Comparison of ENCODE assay signal across 12 mouse cellular contexts in genomic region chr17:10497781-10498420, GRCm38 (mm10).
A peak's percentile ranks its signal among the peaks of the same experiment; 100 is the strongest.
DNase-seq lines count a peak whose midpoint lies in the region; ATAC-seq and TF ChIP-seq lines count a peak whose summit lies in the region.
"Had no signal": no experiment of that assay in that cellular context is flagged by ENCODE, and none has a peak within 500 bp of the region (broad histone marks: within the 10 kb centered on the region; RNA-seq: fewer than 3 reads in every experiment).

No protein-coding gene starts in this region.

- no peak for TF ChIP-seq EP300 in stomach, postnatal 0 days (optimal IDR thresholded peaks at IDR 0.05)

- H3K27me3 ChIP-seq in heart, embryonic 10.5 days (ENCODE audit: insufficient read depth, poor library complexity, severe bottlenecking): no peaks in the 10 kb centered on the region
- H3K27me3 ChIP-seq in stomach, postnatal 0 days (ENCODE audit: control insufficient read depth, insufficient read depth, low read length): no peaks in the 10 kb centered on the region
- H3K27me3 ChIP-seq: embryonic facial prominence, embryonic 13.5 days; lung, embryonic 15.5 days had no signal

- no peak overlapping the region for H3K4me2 ChIP-seq in stomach, postnatal 0 days (replicated peaks; ENCODE audit: low read depth)
- H3K4me2 ChIP-seq: embryonic facial prominence, embryonic 13.5 days; lung, embryonic 15.5 days had no signal

- no peaks in the 10 kb centered on the region for H3K36me3 ChIP-seq in heart, embryonic 10.5 days
- H3K36me3 ChIP-seq in stomach, postnatal 0 days (ENCODE audit: control insufficient read depth, insufficient read depth, low read length): no peaks in the 10 kb centered on the region
- H3K36me3 ChIP-seq: embryonic facial prominence, embryonic 13.5 days; limb, embryonic 10.5 days; lung, embryonic 15.5 days had no signal

- 41% methylated on average over 4 of the region's 4 CpGs for WGBS in heart, embryonic 10.5 days
- 35% methylated on average over 4 of the region's 4 CpGs for WGBS in stomach, postnatal 0 days

- TF ChIP-seq CTCF in stomach, postnatal 0 days (IDR thresholded peaks at IDR 0.05; ENCODE audit: low read depth): no peak

- peak; percentile 66 to 71 for ATAC-seq in hematopoietic stem cell, adult 5-6 weeks (replicated peaks in 1 of 2; ENCODE audit: insufficient read depth in 1 of 2, low FRiP score in 2 of 2, low TSS enrichment in 1 of 2, low read depth in 1 of 2, poor library complexity in 2 of 2, severe bottlenecking in 2 of 2)
- no peak for ATAC-seq in stomach, postnatal 0 days (ENCODE audit: low FRiP score, low TSS enrichment)
- ATAC-seq: intestine, embryonic 16.5 days had no signal

- intact Hi-C loops in heart, postnatal 10 days (cut with DNase I): loop anchor here (10.0 kb wide), 1 partner anchor 603 kb away; no protein-coding TSS in a partner anchor

- no peak overlapping the region for H3K9ac ChIP-seq in stomach, postnatal 0 days (ENCODE audit: low read length)
- H3K9ac ChIP-seq: embryonic facial prominence, embryonic 13.5 days; lung, embryonic 15.5 days had no signal

- no peaks in the 10 kb centered on the region for H3K9me3 ChIP-seq in heart, embryonic 10.5 days
- H3K9me3 ChIP-seq in stomach, postnatal 0 days (ENCODE audit: control insufficient read depth, low read length): no peaks in the 10 kb centered on the region
- H3K9me3 ChIP-seq: embryonic facial prominence, embryonic 13.5 days; limb, embryonic 10.5 days; lung, embryonic 15.5 days had no signal

- H3K4me1 ChIP-seq in heart, embryonic 10.5 days: peaks cover 52% of the 10 kb centered on the region
- 0 out of 2 replicates have a peak, but pooled peaks cover 2% of the 10 kb centered on the region for H3K4me1 ChIP-seq in stomach, postnatal 0 days (replicated peaks; ENCODE audit: control insufficient read depth, insufficient read depth)

- H3K27ac ChIP-seq in heart, embryonic 10.5 days: peak overlapping the region; percentile 71
- H3K27ac ChIP-seq in stomach, postnatal 0 days (replicated peaks): no peak overlapping the region
- H3K27ac ChIP-seq: embryonic facial prominence, embryonic 13.5 days; limb, embryonic 10.5 days; lung, embryonic 15.5 days had no signal

- DNase-seq in heart, embryonic 10.5 days (ENCODE audit: low spot score): no peak
- DNase-seq in heart, postnatal 10 days: no peak
- peak; percentile 35 for DNase-seq in testis, postnatal 10 days (ENCODE audit: low spot score)
- no peak for DNase-seq in testis, postnatal 14 days (ENCODE audit: low spot score)
- DNase-seq in thymus, postnatal 0 days (ENCODE audit: low spot score): no peak
- no peak for DNase-seq in stomach, postnatal 0 days (ENCODE audit: low spot score)
- DNase-seq: cerebellum, adult 18-20 months had no signal

- H3K4me3 ChIP-seq in heart, embryonic 10.5 days: no peak overlapping the region
- no peak overlapping the region for H3K4me3 ChIP-seq in stomach, postnatal 0 days (ENCODE audit: low read depth, low read length)
- H3K4me3 ChIP-seq: embryonic facial prominence, embryonic 13.5 days; limb, embryonic 10.5 days; lung, embryonic 15.5 days had no signal
